Mouse (Mus musculus) embryonic facial prominence, embryonic 11.5 days (tissue): Measurements from ENCODE around the gene Slc30a2. TPM values are rescaled to one million over a fixed set of nuclear protein-coding genes. Genes with fewer than 3 reads are reported as not detected.
A peak's percentile ranks its signal among the peaks of the same experiment; 100 is the strongest.
"Not testable (repeated sequence)": the region's sequence is repeated elsewhere in the genome, so short reads cannot be mapped to it uniquely, and the experiment has no call there.

ENCODE experiments used
- ATAC-seq: fragments of 200-750 bp; cut with Nextera tagmentation; replicated peaks from 2 replicates; pipeline ENCODE4 v1.8.0; 2017; ENCODE audit warnings: low read depth; ENCODE audit not compliant: insufficient number of reproducible peaks, low FRiP score, low TSS enrichment
- DNase-seq: peaks from one replicate; pipeline ENCODE4 v3.0.0-alpha.2; 2015; ENCODE audit warnings: low spot score
- H3K27ac ChIP-seq: fragments of 300-500 bp; sonication (generic); replicated peaks from 2 replicates; pipeline ENCODE4 v1.5.1; 2014; ENCODE audit warnings: mild to moderate bottlenecking, low read depth, low read length, control low read depth
- H3K27me3 ChIP-seq: fragments of 300-500 bp; sonication (generic); 2 replicates; pipeline ENCODE4 v1.6.1; 2014; ENCODE audit warnings: mild to moderate bottlenecking, low read length, moderate library complexity, mixed read lengths; ENCODE audit not compliant: control insufficient read depth, insufficient read depth
- H3K36me3 ChIP-seq: fragments of 300-500 bp; sonication (generic); replicated peaks from 2 replicates; pipeline ENCODE4 v1.6.1; 2014; ENCODE audit warnings: low read depth, mild to moderate bottlenecking, low read length, moderate library complexity, mixed read lengths; ENCODE audit not compliant: control insufficient read depth, insufficient read depth
- H3K4me1 ChIP-seq: fragments of 300-500 bp; sonication (generic); 2 replicates; pipeline ENCODE4 v1.6.1; 2014; ENCODE audit warnings: low read length, mixed read lengths; ENCODE audit not compliant: control insufficient read depth, insufficient read depth
- H3K4me2 ChIP-seq: fragments of 300-500 bp; sonication (generic); 2 replicates; pipeline ENCODE4 v1.6.1; 2014; ENCODE audit warnings: low read depth, mild to moderate bottlenecking, control low read depth, low read length, moderate library complexity
- H3K4me3 ChIP-seq: fragments of 300-500 bp; sonication (generic); 2 replicates; pipeline ENCODE4 v1.5.1; 2014; ENCODE audit warnings: low read depth, low read length, control low read depth
- H3K9ac ChIP-seq: fragments of 300-500 bp; sonication (generic); replicated peaks from 2 replicates; pipeline ENCODE4 v1.6.1; 2014; ENCODE audit warnings: mild to moderate bottlenecking, control low read depth, low read length
- H3K9me3 ChIP-seq: fragments of 300-500 bp; sonication (generic); replicated peaks from 2 replicates; pipeline ENCODE4 v1.6.1; 2016; ENCODE audit warnings: mild to moderate bottlenecking, low read length, inconsistent platforms, mixed read lengths; ENCODE audit not compliant: control insufficient read depth
- WGBS: fragments of 180-500 bp; shearing (Covaris S2); extraction: QIAGEN DNeasy Blood & Tissue Kit; methylation state at CpG from one replicate; pipeline ENCODE4 v1.1.7; 2014; 5-methylcytosine and 5-hydroxymethylcytosine counted together
- polyA plus RNA-seq: library from polyadenylated mRNA; unstranded; fragments of >200 nt; fragmentation: Nextera tagmentation; extraction: Ambion mirVana; gene quantifications from 2 replicates; pipeline ENCODE4 v1.2.1, GENCODE M21; 2014

The Slc30a2 gene
- polyA plus RNA-seq: 0.07 TPM in 1 of 2 replicates, not detected in the other

GRCm38 (mm10) chr4:134343071-134344031 is at the start of gene Slc30a2:
Gene Slc30a2 (plus strand): TSS chr4:134343181.
- WGBS: 2% methylated on average over 61 of the region's 61 CpGs
- H3K9ac ChIP-seq: peak within 1 kb of the TSS; percentile 25
- no peak for ATAC-seq

GRCm38 (mm10) chr4:134293692-134294163 is 49.3 kb upstream of the Slc30a2 start:
- H3K27me3 ChIP-seq: no peaks in the 10 kb centered on the region
- no peak overlapping the region for H3K4me2 ChIP-seq
- 73% methylated on average over 9 of the region's 9 CpGs for WGBS
- ATAC-seq (no peak), DNase-seq (no peak)
- H3K9me3 ChIP-seq: no peaks in the 10 kb centered on the region
- H3K4me1 ChIP-seq: no peaks in the 10 kb centered on the region
- no peak overlapping the region for H3K9ac ChIP-seq
- no peaks in the 10 kb centered on the region for H3K36me3 ChIP-seq
- H3K4me3 ChIP-seq: no peak overlapping the region
- no peak overlapping the region for H3K27ac ChIP-seq

More at GRCm38 (mm10) chr4:134343071-134344031, at the start of gene Slc30a2:
- peak; percentile 34 for DNase-seq
- Histone ChIP-seq H3K9me3 (no peaks in the 10 kb centered on the region), H3K4me2 (peak within 1 kb of the TSS; percentile 50), H3K36me3 (no peaks in the 10 kb centered on the region), H3K4me3 (peak within 1 kb of the TSS; percentile 30), H3K4me1 (peaks cover 5% of the 10 kb centered on the region), H3K27me3 (peaks cover 25% of the 10 kb centered on the region), H3K27ac (no peak within 1 kb of the TSS)

- H3K27me3 ChIP-seq, ATAC-seq, H3K4me3 ChIP-seq, DNase-seq, H3K9me3 ChIP-seq, H3K36me3 ChIP-seq, H3K9ac ChIP-seq, H3K4me2 ChIP-seq, H3K4me1 ChIP-seq, H3K27ac ChIP-seq: not testable (repeated sequence)
- WGBS: 80% methylated on average over 4 of the region's 4 CpGs
These were observed 46.9 kb upstream of the Slc30a2 start for GRCm38 (mm10) chr4:134296096-134296495.

- H3K4me1 ChIP-seq: no peaks in the 10 kb centered on the region
- H3K4me2 ChIP-seq: no peak overlapping the region
- ATAC-seq: no peak
- no peaks in the 10 kb centered on the region for H3K9me3 ChIP-seq
- H3K4me3 ChIP-seq: no peak overlapping the region
- WGBS: 92% methylated on average over 4 of the region's 4 CpGs
- no peak overlapping the region for H3K9ac ChIP-seq
- DNase-seq: no peak
- no peaks in the 10 kb centered on the region for H3K27me3 ChIP-seq
- H3K27ac ChIP-seq: no peak overlapping the region
- no peaks in the 10 kb centered on the region for H3K36me3 ChIP-seq
These were observed 46.5 kb upstream of the Slc30a2 start for GRCm38 (mm10) chr4:134296523-134296922.

- H3K36me3 ChIP-seq: no peaks in the 10 kb centered on the region
- H3K4me3 ChIP-seq: no peak overlapping the region
- H3K9me3 ChIP-seq: no peaks in the 10 kb centered on the region
- no peaks in the 10 kb centered on the region for H3K27me3 ChIP-seq
- no peak overlapping the region for H3K9ac ChIP-seq
- H3K4me2 ChIP-seq: no peak overlapping the region
- H3K27ac ChIP-seq: no peak overlapping the region
- H3K4me1 ChIP-seq: no peaks in the 10 kb centered on the region
- ATAC-seq (no peak), DNase-seq (no peak)
- 94% methylated on average over 8 of the region's 8 CpGs for WGBS
These were observed 45.6 kb upstream of the Slc30a2 start for GRCm38 (mm10) chr4:134297369-134297768.

GRCm38 (mm10) chr4:134298626-134299497 is 44.1 kb upstream of the Slc30a2 start:
- no peak overlapping the region for H3K4me3 ChIP-seq
- WGBS: 73% methylated on average over 19 of the region's 19 CpGs
- no peak overlapping the region for H3K27ac ChIP-seq
- H3K9me3 ChIP-seq: no peaks in the 10 kb centered on the region
- ATAC-seq (no peak), DNase-seq (no peak)
- no peak overlapping the region for H3K4me2 ChIP-seq
- H3K4me1 ChIP-seq: no peaks in the 10 kb centered on the region
- H3K9ac ChIP-seq: no peak overlapping the region
- no peaks in the 10 kb centered on the region for H3K36me3 ChIP-seq
- no peaks in the 10 kb centered on the region for H3K27me3 ChIP-seq

GRCm38 (mm10) chr4:134299498-134299810 is 43.5 kb upstream of the Slc30a2 start:
- no peaks in the 10 kb centered on the region for H3K36me3 ChIP-seq
- no peak overlapping the region for H3K27ac ChIP-seq
- no peak overlapping the region for H3K9ac ChIP-seq
- H3K4me3 ChIP-seq: no peak overlapping the region
- no peaks in the 10 kb centered on the region for H3K27me3 ChIP-seq
- H3K4me2 ChIP-seq: no peak overlapping the region
- no peak for ATAC-seq
- WGBS: 76% methylated on average over 4 of the region's 4 CpGs
- no peaks in the 10 kb centered on the region for H3K4me1 ChIP-seq
- DNase-seq: no peak
- no peaks in the 10 kb centered on the region for H3K9me3 ChIP-seq
